Mouse (Mus musculus): ENCODE measurements at regions not wholly inside any gene's neighbourhood (a gene's known extent, or its start where the extent isn't known, plus 50 kb on each side); places are given as distances from the start of the nearest gene placed in this dataset.
A peak's percentile ranks its signal among the peaks of the same experiment; 100 is the strongest.
"Not testable (repeated sequence)": the region's sequence is repeated elsewhere in the genome, so short reads cannot be mapped to it uniquely, and the experiment has no call there.

DNA sequence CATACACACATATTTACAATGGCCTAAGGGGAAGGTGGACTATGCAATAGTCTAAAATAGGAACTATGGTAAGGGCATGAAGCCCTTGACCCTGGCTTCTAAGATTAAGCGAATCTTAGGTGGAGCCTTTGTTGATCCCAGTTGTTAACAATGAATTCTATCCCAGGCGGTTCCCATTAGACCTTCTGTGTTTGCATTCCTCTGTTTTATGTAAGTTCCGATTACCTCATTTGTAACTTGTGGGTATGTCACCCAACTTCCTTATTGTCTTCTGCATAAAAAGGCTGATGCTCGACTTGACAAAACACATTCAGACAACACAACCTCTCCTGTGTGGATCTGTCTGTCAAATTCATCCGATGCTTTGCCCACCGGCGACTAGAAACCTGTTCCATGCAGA, 335.6 kb downstream of the Gm11232 start:
- DNase-seq (ENCODE audit: low spot score), result not testable (repeated sequence)

DNA sequence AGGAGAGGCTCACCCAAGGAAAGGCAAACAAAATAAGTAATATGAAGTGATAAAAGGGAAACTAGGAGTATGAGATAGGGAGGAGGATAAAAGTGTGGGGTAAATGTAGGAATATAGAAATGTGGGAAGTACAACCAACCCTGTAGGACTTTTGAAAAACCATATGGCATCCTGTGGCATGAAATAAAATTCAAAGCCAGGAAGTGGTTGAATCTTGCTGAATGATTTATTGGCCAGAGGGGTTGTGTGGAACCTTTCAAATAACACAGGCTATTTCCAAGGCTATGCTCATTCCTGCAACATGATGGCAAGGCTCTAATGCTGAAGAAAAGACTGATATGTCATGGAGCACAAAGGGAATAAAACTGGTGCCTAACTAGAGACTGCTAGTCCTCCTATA, 347.9 kb downstream of the Gm11232 start:
- no peak for DNase-seq (ENCODE audit: low spot score)

DNA sequence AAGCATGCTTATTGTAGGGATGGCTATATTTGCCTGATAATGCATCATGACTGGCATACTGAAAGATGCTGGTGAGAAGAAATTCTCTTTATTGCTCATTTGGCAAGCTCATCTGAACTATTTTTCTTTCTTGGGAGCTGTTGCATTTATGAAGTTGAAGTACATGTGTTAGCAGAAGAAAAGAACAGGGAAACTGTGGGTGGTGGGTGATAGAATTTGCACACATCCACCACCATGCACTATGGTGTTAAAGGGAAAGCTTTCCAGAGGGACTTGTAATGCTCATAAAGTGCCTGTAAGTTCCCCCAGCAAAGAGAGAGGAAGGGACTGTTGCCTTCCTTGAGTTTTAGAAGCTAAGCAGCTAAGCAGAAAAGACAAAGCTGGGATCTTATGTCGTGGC, 367.3 kb downstream of the Gm11232 start:
- DNase-seq (ENCODE audit: low spot score), result peak; percentile 9

DNA sequence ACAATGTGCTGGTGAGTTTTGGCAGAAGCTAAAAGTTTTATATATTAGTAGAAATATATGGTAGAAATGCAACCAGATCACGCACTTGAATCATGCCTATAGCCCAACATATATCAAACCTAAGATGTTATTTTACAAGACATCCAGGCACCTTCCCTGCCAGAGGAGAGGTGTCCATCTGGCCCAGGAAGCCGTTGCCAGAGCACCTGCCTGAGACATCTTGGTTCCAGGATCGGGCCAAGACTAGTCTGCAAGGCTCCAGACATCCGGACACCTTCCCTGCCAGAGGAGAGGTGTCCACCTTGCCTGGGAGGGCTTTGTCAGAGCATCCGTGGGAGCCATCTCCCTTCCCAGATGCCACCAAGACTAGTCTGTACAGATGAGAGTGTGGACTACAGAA, 388.5 kb downstream of the Gm11232 start:
- no peak for DNase-seq (ENCODE audit: low spot score)

DNA sequence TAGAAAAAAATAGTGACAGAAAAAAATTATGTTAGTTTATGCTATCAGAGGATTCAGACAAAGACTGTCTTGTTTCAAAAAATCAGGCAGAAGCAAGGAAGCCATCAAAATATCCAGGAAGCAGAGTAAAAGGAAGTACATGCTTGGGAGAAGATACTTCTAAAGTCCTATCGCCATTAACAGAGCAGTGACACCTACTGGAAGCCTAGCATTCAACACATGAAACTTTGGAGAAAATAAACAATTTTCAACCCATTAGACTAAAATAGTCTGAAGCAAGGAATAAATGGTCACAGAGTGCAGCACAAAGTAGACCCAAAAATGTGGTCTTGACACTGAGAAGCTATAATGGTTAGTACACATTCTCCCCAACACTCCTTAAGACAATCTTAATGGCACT, 394.0 kb downstream of the Gm11232 start:
- no peak for DNase-seq (ENCODE audit: low spot score)

DNA sequence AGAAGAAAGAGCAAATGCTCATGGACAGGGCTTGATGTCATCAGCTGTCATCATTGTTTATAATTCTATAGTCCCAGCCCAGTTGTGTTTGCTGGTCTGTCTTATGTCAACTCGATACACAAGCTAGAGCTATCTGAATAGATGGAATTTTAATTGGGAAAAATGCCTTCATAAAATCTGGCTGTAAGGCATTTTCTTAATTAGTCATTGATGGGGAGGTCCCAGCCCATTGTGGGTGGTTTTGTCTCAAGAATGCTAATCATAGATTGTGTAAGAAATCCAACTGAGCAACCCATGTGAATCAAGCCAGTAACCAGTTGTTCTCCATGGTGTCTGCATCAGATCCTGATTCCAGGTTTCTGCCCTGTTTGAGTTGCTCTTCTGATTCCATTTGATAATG, 400.1 kb downstream of the Gm11232 start:
- no peak for DNase-seq (ENCODE audit: low spot score)

DNA sequence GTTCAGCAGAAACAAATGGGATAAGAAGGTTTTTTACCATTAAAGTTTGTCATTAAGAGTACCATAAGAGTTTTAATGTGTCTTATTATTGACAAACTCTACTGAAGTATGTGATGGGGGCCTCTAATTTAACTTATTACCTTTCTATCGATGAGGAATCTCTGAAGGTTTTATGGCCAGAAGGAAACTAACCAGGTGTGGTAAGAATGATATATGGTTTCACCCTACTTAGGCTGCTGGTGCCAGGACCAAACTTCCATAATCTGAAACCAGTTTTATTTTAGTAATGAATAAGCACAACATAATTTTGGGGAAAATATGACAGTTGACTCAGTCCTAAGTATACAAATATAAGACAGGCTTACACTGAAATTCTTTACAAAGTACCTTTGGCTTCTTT, 401.1 kb downstream of the Gm11232 start:
- DNase-seq (ENCODE audit: low spot score), result no peak

DNA sequence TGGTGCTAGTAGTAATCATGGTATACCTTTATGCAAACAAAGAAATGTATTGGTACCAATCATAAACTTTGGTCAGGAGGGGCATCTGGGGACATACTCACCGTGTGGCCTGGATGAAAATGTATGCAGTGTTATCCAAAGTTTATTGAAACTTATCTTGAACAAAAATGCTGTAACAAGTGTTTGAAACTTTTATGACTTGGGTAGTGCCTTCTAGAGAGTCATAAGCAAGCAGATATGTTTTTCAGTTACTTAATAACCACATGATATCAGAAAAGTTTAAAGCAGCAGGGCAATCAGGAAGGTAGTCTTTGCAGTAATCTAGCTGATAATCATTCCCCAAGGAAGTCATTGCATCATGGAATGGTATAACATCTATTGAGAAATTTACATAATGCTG, 401.5 kb downstream of the Gm11232 start:
- no peak for DNase-seq (ENCODE audit: low spot score)

DNA sequence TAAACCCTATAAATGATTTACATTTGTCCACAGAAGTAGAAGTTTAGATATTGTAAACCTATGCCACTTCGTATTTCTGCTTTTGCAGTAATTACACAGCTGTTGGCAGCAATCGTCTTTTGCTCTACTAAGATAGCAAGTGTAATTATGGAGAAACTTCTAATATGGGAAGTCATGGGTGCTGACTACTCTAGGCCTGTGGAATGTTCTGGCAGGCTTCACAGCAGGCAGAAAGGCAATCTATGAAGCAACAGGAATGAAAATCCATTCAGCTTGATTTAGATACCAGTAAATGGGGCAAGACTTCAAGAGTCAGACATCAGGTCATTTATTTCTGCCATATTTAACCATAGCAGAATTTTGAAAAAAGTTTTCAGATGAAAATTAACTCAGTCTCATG, 405.9 kb downstream of the Gm11232 start:
- DNase-seq (ENCODE audit: low spot score), result no peak

DNA sequence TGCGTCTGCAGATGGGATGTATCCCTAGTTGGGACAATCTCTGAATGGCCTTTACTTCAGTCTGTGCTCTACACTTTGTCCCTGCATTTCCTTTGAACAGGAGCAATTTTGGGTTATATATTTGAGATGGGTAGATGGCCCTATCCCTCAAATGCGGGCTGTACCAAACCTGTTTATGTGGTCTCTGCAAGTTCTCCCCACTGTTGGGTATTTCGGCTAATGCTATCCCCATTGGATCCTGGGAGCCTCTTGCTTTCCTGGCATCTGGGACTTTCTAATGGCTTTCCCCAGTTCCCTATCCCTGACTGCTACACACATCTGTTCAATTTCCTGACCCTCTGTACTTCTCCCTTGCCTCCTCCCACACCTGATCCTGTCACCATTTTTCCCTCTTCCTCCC, 414.7 kb downstream of the Gm11232 start:
- no peak for DNase-seq (ENCODE audit: low spot score)

DNA sequence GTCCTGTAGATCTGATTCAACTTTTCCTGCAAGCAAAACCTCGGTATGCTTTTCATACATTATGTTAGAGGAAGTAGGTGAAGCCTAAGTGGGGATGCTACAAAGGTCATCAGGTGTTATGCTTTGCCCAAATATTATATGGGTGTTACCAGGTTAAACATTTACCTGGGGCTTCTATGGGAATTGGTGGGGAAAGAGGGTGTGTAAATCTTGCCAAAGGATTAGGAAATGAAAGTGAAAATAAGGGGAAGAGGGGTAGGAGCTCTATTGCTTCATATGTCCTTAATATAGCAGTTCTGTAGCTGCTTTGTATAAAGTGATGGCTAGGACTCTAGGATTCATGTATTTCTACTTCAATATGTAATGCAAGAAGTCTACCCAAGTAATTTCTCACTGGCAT, 419.2 kb downstream of the Gm11232 start:
- DNase-seq (ENCODE audit: low spot score), result no peak

DNA sequence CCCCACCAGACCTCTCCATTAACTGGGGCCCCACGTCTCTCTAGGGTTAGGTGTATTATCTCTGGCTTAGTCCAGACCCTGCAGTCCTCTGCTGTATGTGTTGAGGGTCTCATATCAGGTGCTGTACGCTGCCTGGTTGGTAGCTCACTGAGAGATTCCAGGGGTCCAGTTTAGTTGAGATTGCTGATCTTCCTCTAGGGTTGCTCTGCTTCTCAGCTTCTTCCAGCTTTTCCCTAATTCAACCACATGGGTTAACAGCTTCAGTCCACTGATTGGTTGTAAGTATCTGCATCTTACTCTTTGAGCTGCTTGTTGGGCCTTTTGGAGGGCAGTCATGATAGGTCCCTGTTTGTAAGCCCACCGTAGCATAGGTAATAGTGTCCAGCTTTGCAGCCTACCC, 425.1 kb downstream of the Gm11232 start:
- DNase-seq (ENCODE audit: low spot score), result no peak

DNA sequence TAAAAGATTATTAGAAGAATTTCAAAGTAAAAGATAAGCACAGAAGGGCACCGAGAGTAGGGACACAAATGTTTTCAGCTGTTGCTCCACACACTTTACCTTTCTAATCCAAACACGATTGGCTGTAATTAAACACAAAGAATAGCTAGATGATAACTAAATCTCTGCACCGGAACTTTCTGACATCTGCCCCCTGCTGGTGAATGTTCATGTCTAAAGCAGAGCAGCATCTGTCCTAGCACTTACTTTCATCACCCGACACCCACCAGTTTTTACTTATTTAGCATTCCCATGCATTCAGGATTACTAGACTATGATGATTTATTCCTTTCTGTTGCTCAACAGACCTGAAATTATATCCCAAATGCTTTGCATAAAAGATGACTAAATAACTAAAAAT, 425.7 kb downstream of the Gm11232 start:
- peak; percentile 13 for DNase-seq (ENCODE audit: low spot score)

DNA sequence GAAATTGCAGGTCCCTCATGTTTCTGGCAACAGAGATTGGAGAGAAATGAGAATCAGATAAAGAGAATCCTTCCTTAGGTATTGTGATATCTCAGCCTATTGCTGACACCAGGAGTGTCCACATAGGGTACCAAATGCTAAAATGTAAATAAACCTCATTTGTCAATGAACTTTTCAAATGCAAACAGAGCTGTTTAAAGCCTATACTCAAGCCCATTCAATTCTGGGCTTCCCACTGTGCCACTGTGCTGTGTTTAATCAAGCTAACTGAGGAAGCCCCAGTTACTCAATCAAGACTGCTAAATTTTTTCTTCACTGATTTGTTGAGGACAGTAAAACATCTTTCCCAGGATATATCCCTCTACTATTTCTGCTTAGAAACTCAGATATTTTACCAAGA, 441.2 kb downstream of the Gm11232 start:
- no peak for DNase-seq (ENCODE audit: low spot score)

DNA sequence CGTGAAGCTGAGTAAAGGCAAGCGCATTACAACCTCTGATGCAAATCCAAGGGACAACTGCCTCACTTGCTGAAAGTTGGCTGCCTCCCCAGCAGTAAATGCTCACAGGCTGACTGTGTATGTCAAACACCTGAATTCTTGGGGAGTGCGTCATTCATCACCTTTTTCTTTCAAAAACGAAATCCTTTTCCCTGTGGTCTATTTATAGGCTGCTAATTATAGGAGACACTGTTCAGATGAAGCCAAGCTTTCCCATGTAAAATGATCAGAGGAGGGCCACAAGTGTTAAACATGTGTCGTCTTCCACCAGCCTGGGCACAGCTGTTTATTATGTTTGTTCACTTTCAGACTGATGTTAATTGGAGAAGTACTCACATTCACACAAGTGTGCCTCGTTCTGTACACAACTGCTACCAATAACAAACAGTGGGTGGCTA, 450.6 kb downstream of the Gm11232 start:
- DNase-seq (ENCODE audit: low spot score), result no peak

DNA sequence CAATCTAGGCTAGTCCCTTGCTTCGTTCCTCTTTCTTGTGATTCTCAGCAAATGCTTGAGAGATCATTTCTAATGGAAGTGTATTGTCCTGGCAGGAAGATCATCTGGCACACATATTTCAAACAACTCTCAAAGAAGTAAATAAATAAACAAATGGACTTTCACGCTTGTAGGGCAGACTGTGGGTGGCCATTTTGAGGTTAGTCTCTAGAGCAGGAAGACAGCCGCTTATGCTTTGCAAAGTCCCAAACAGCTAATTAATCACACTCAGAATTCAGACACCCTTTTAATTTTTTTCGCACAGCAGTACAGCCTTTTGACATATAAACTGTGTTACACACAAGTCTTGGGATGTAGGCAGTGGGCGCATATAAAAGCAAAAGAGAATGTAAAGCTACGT, 451.1 kb downstream of the Gm11232 start:
- DNase-seq (ENCODE audit: low spot score), result no peak

DNA sequence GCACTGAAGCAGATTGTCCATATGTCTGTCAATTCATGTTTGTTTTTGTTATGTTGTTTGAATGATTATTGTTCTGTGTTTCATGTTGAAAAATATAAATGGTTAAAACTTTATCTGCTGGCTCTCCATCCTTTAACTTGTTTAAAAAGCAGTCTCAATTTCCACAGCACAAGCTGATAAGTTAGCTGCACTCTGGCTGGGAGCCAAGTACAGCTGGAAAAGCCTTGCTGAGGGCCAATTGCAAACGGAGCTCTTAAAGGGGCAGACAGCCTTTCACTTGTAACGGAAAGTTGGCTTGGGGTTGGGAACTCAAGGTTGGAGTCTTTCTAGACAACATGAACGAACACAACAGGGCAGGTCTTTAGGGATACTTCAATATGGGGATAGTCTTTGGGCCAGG, 462.0 kb downstream of the Gm11232 start:
- not testable (repeated sequence) for DNase-seq (ENCODE audit: low spot score)

DNA sequence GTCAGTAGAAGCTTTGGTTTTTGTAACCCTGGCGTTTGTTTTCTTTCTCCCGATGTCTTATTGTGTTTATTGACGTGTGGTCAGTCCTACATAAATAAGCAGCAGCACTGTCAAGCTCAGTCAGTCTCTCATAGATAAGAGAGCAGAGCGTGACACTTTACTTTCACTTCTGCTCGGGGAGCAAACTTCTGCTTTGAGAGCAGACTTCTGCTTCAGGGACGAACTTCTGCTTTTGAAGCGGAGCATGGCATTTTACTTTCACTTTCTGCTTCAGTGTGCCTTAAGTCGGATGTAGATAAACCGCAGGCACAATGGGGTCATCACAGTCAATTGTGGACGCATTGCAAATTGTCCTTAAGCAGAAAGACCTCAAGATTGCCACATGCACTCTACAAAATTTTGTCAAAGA, 466.0 kb downstream of the Gm11232 start:
- no peak for DNase-seq (ENCODE audit: low spot score)

DNA sequence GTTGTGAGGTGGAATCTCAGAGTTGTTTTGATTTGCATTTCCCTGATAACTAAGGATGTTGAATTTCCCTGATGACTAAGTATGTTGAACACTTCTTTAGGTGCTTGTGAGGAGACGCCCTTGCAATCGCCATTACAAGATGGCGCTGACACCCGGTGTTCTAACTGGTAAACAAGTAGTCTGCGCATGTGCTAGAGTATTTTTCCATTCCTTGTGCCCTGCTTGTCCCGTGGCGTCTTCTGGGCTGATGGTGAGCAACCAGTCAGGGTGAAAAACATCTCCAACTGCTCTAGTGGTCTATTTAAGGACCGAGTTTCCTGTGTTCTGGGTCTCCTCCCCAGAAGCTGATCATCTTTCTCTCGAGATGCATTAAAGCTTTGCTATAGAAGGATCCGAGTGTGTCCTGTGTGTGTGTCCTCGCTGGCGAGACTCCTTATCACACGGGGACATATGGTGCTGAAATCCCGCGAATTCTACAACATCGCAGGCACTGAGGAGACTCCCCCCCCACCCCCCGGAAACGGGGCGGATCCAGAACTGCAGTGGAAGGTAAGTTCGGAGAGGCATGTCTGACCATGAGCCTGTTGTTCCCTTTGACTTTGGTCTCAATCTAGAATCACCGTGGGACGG, 466.5 kb downstream of the Gm11232 start:
- DNase-seq (ENCODE audit: low spot score), result peak; percentile 4

DNA sequence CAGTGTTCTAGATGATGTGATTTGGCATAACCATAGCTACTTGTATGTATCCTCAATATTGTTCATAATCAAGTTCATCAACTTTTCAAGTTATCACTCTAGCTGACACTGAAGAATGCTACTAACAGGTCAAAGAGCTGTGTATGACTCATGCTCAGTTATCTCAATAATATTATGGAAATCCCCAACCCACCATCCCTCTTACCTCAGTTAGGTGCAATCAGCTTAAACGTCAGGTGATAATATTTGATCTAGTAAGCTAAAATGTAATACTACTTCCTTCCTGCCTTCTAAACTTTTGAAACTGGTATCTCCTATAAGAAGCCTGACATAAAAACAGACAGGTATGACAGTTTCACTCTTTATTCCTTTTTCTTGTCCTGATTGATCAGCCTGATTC, 474.6 kb downstream of the Gm11232 start:
- no peak for DNase-seq (ENCODE audit: low spot score)

DNA sequence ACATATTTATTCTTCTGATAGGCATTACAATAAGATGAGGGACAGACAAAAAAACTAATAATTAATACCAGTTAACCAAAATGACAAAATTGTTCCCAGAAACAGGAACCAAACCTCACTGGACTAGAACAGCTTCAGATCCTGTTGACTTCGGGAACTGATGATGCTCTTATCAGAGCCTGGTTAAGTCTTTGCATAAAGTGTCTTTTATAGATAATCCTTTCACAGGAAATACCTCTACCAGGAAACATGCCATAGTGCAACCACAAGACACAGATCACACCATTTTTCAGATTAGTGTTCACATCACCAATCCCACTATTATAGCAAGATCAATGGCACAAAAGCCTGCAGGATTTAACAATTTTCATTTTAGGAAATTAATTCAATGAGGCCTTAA, 478.1 kb downstream of the Gm11232 start:
- DNase-seq (ENCODE audit: low spot score), result no peak

DNA sequence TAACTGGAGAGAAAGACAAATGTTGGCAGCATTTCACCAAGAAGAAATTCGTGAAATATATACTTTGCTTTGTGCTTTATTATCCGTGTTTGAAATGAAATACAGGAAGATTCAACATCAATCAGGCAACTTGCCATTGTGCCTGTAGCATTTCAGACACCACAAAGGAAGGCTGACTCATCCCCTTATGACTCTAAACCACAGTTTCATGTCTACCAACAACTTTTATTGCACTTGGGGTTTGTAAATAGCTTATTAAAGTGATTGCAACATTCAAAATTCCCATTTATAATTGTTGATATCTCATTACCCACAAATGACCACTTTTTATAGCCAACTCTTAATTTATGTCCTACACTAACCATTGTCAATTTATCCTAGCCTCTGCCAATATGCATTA, 497.9 kb downstream of the Gm11232 start:
- no peak for DNase-seq (ENCODE audit: low spot score)

DNA sequence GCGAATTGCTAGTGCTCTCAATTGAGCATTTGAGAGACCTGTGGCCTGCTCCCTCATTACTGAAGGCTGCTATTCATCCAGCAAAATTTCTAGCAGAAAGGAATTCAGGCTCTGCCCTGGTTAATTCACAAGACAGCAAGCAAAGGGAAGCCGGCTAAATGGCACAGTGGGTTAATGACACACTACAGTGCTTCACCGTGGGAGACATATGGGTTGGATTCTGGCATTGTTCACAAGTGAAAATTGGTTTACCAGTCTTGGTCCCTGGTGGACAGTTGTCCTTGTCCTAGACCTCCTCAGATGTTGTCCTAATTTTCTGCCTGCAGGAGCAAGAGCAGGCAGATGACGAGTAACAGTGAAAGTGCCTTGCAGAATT, 527.3 kb downstream of the Gm11232 start:
- DNase-seq (ENCODE audit: low spot score), result no peak

DNA sequence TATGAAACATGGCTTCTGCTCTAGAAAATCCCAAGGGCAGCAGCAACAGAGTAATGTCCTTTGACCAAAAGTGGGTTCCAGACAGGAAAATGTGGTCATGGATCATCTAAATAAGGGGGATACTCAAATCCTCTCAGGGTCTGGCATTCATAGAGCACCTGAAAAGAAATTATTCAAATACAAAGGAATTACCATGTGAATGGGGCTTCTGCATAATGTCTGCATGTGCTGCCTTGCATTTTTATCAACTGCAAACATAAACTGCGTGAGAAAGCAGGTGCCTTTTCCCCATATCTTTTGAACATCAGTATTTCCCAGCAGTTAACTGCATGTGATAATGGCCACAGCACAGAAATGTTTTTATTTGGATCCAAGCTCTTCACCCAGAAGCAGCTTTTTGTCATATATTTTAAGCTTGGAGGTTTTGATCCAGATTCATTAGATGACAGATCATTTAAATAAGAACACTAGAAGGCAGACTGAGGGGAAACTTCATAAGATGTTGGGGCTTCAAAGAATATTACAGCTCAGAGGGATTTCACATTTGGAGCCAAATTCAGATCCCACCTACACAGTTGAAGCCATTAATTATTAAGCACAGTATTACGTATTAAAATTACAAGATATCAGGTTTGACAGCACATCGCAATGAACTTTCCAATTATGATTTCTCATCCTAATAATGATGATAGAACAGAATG, 527.8 kb downstream of the Gm11232 start:
- no peak for DNase-seq (ENCODE audit: low spot score)
